Mouse (Mus musculus): Measurements from ENCODE around the gene Eif5a.
A peak's percentile ranks its signal among the peaks of the same experiment; 100 is the strongest.

Eif5a gene

GRCm38 (mm10) chr11:69876186-69876585 lies 45.6 kb downstream of the Eif5a start:
- no peak for TF ChIP-seq CTCF (conservative IDR thresholded peaks at IDR 0.05; ENCODE audit: low read length)
- TF ChIP-seq POU5F1 (IDR thresholded peaks at IDR 0.05; ENCODE audit: borderline replicate concordance, low read length), result no peak
- no peak for TF ChIP-seq NANOG (IDR thresholded peaks at IDR 0.05; ENCODE audit: borderline replicate concordance, low read length)
- Histone ChIP-seq H3K4me3 (replicated peaks; ENCODE audit: low read length) (0 out of 2 replicates have a peak overlapping the region, but pooled peaks have one; percentile 67), H3K9me3 (ENCODE audit: low read length) (no peaks in the 10 kb centered on the region)

GRCm38 (mm10) chr11:69872451-69872850 lies 49.3 kb downstream of the Eif5a start:
- H3K4me1 ChIP-seq (replicated peaks; ENCODE audit: low read depth, low read length), result peaks cover 36% of the 10 kb centered on the region
- no peaks in the 10 kb centered on the region for H3K36me3 ChIP-seq (ENCODE audit: insufficient read depth, low read length)
- TF ChIP-seq NANOG (IDR thresholded peaks at IDR 0.05; ENCODE audit: borderline replicate concordance, low read length) (no peak), CTCF (conservative IDR thresholded peaks at IDR 0.05; ENCODE audit: low read length) (no peak), POU5F1 (IDR thresholded peaks at IDR 0.05; ENCODE audit: borderline replicate concordance, low read length) (no peak)
- no peak overlapping the region for H3K4me3 ChIP-seq (replicated peaks; ENCODE audit: low read length)
- H3K27me3 ChIP-seq (ENCODE audit: insufficient read depth, low read length), result no peaks in the 10 kb centered on the region; the same call in 1 of the 2 replicates
- H3K9me3 ChIP-seq (ENCODE audit: low read length), result no peaks in the 10 kb centered on the region

More at GRCm38 (mm10) chr11:69876186-69876585, 45.6 kb downstream of the Eif5a start:
- peaks cover 67% of the 10 kb centered on the region for H3K4me1 ChIP-seq (replicated peaks; ENCODE audit: low read depth, low read length)
- peaks cover 26% of the 10 kb centered on the region for H3K27me3 ChIP-seq (ENCODE audit: insufficient read depth, low read length)
- H3K36me3 ChIP-seq (ENCODE audit: insufficient read depth, low read length), result no peaks in the 10 kb centered on the region

GRCm38 (mm10) chr11:69871822-69872221 lies 49.9 kb downstream of the Eif5a start:
- TF ChIP-seq CTCF (conservative IDR thresholded peaks at IDR 0.05; ENCODE audit: low read length) (no peak), NANOG (IDR thresholded peaks at IDR 0.05; ENCODE audit: borderline replicate concordance, low read length) (no peak), POU5F1 (IDR thresholded peaks at IDR 0.05; ENCODE audit: borderline replicate concordance, low read length) (no peak)
- H3K9me3 ChIP-seq (ENCODE audit: low read length), result no peaks in the 10 kb centered on the region
- no peaks in the 10 kb centered on the region for H3K36me3 ChIP-seq (ENCODE audit: insufficient read depth, low read length)
- H3K4me3 ChIP-seq (replicated peaks; ENCODE audit: low read length), result no peak overlapping the region
- H3K27me3 ChIP-seq (ENCODE audit: insufficient read depth, low read length), result peaks cover 2% of the 10 kb centered on the region; the same call in 1 of the 2 replicates
- H3K4me1 ChIP-seq (replicated peaks; ENCODE audit: low read depth, low read length), result peaks cover 38% of the 10 kb centered on the region

GRCm38 (mm10) chr11:69870289-69871069 lies 51.3 kb downstream of the Eif5a start:
- H3K4me1 ChIP-seq (replicated peaks; ENCODE audit: low read depth, low read length), result peaks cover 36% of the 10 kb centered on the region
- peaks cover 2% of the 10 kb centered on the region; the same call in 1 of the 2 replicates for H3K27me3 ChIP-seq (ENCODE audit: insufficient read depth, low read length)
- TF ChIP-seq NANOG (IDR thresholded peaks at IDR 0.05; ENCODE audit: borderline replicate concordance, low read length), result no peak
- no peak for TF ChIP-seq POU5F1 (IDR thresholded peaks at IDR 0.05; ENCODE audit: borderline replicate concordance, low read length)
- TF ChIP-seq CTCF (conservative IDR thresholded peaks at IDR 0.05; ENCODE audit: low read length), result no peak
- no peaks in the 10 kb centered on the region for H3K9me3 ChIP-seq (ENCODE audit: low read length)
- H3K4me3 ChIP-seq (replicated peaks; ENCODE audit: low read length), result no peak overlapping the region
- H3K36me3 ChIP-seq (ENCODE audit: insufficient read depth, low read length), result no peaks in the 10 kb centered on the region

GRCm38 (mm10) chr11:69867335-69867734 lies 54.4 kb downstream of the Eif5a start:
- TF ChIP-seq CTCF (conservative IDR thresholded peaks at IDR 0.05; ENCODE audit: low read length) (no peak), NANOG (IDR thresholded peaks at IDR 0.05; ENCODE audit: borderline replicate concordance, low read length) (no peak), POU5F1 (IDR thresholded peaks at IDR 0.05; ENCODE audit: borderline replicate concordance, low read length) (no peak)
- peaks cover 46% of the 10 kb centered on the region for H3K4me1 ChIP-seq (replicated peaks; ENCODE audit: low read depth, low read length)
- H3K4me3 ChIP-seq (replicated peaks; ENCODE audit: low read length), result no peak overlapping the region
- no peaks in the 10 kb centered on the region for H3K9me3 ChIP-seq (ENCODE audit: low read length)
- H3K36me3 ChIP-seq (ENCODE audit: insufficient read depth, low read length), result no peaks in the 10 kb centered on the region
- peaks cover 2% of the 10 kb centered on the region; the same call in 1 of the 2 replicates for H3K27me3 ChIP-seq (ENCODE audit: insufficient read depth, low read length)
